Mouse (Mus musculus): ENCODE measurements around the gene Bbs1.
"Not testable (repeated sequence)": the region's sequence is repeated elsewhere in the genome, so short reads cannot be mapped to it uniquely, and the experiment has no call there.

The Bbs1 gene

GRCm38 (mm10) chr19:4905979-4906794 is at the start of gene Bbs1:
Gene Bbs1, minus strand, starts transcription at chr19:4906628.
- peak; percentile 77 for DNase-seq (ENCODE audit: low spot score)

- DNase-seq (ENCODE audit: low spot score) = not testable (repeated sequence)
Measured at GRCm38 (mm10) chr19:4948641-4949040, 42.2 kb upstream of the Bbs1 start.

DNA sequence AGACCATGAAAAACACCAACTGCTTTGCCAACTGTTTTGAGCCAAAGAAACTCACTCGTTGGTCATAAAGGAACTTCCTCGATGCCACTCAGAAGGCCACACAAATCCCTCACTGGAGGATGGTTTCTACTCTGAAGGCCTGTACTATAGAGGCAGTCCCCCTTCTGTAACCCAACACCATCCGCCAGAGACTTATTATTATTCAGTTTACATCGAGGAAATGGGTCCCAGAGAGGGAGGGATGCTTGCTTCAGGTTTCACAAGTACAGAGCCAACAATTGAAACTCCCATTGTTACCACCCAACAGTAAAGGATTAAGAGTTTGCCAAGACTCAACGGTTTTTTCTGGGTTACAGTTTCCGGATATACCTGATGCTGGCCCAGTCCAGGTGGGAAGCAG is 39.1 kb upstream of the Bbs1 start:
- no peak for DNase-seq (ENCODE audit: low spot score)

- no peak for DNase-seq (ENCODE audit: low spot score)
Measured at GRCm38 (mm10) chr19:4943253-4943588, 36.8 kb upstream of the Bbs1 start.

DNA sequence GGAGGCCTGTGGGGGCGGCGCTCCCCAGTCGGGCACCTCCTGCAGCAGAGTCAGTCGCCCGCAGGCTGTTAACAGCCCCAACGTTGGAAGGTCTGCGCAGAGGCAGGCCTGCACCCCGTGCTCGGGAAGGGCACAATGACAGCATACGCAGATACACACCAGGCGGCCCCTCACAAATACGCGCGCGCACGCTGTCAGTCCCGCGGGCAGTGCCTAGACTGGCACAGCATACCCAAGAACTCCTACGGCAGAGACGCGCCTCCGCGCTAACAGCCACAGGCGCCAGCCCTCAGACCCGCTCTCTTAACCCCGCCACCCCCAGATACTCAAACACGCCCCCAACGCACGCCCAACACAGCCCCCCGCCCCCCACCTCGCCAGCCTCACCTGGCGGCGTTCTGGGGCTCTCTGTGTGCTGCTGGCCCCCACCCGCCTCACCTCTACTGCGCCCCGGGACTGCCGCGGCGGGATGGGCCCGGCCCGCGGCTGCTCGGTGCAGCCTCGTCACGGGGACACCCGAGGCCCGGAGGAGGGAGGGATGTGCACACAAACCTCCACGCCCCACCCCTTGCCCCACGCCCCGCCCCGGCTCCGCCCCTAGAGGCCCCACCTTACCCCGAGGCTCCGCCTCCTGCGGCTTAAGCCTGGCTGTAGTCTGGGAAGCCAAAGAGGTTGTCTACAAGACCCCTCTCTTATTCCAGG is 36.3 kb upstream of the Bbs1 start, which contains the start of gene Peli3:
Gene Peli3 (minus strand): TSS at position 577 of the 702 bp plus-strand sequence.
- DNase-seq (ENCODE audit: low spot score) = peak; percentile 79

GRCm38 (mm10) chr19:4937444-4938310 is 31.2 kb upstream of the Bbs1 start:
- no peak for DNase-seq (ENCODE audit: low spot score)

DNA sequence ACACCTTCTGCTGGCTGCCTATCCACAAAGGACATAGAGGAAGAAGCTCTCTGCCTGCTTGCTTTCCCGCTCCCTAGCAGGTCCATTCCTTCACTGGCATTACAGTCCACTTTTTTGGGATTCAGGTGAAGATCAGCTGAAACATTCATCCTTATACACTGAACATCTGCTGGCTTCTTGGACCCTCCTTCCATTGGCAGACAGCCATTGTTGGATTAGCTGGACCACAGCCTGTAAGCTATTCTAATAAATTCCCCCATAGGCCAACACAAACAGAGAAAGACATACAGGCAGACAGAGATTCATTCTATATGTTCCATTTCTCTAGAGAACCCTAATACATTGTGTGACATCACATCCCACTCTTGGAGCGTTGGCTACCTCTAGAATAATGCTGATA is 30.5 kb upstream of the Bbs1 start:
- DNase-seq (ENCODE audit: low spot score) = no peak

- peak; percentile 19 for DNase-seq (ENCODE audit: low spot score)
Measured at GRCm38 (mm10) chr19:4928781-4929180, 22.4 kb upstream of the Bbs1 start.

GRCm38 (mm10) chr19:4927904-4928531 is 21.6 kb upstream of the Bbs1 start, which contains the start of gene Dpp3:
Gene Dpp3, minus strand, starts transcription at chr19:4928287.
- DNase-seq (ENCODE audit: low spot score) = peak; percentile 98

DNA sequence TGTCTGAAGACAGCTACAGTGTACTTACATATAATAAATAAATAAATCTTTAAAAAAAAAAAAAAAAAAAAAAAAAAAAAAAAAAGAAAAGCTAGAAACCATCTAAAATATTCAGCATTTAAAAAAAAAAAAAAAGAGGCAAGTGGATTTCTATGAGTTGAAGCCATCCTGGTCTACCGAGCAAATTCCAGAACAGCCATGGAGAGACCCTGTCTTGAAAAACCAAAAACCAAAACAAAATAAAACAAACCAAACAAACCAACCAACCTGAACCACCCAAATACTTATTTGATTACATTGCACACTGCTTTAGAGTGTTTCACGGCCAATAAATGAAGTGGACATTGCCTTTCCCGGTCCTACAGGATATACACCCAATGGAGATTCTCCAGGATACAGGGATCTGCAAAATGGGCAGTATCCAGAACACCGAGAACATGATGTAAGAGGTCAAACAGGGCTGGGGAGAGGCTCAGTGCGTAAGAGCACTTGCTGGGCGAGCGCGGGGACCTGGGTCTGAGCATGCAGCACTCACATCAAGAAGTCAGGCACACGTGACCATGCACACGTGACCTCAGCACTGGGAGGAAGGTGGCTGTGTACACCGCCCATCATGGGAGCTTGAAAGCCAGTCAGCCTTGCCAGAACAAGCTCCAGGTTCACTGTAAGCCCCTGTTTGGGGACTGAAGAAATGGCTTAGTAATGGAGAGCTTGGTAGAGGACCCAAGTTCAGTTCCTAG is 18.9 kb upstream of the Bbs1 start:
- no peak for DNase-seq (ENCODE audit: low spot score)

- DNase-seq (ENCODE audit: low spot score) = no peak
Measured at GRCm38 (mm10) chr19:4919652-4920051, 13.2 kb upstream of the Bbs1 start.

GRCm38 (mm10) chr19:4916827-4917226 is 10.4 kb upstream of the Bbs1 start:
- DNase-seq (ENCODE audit: low spot score) = no peak

DNA sequence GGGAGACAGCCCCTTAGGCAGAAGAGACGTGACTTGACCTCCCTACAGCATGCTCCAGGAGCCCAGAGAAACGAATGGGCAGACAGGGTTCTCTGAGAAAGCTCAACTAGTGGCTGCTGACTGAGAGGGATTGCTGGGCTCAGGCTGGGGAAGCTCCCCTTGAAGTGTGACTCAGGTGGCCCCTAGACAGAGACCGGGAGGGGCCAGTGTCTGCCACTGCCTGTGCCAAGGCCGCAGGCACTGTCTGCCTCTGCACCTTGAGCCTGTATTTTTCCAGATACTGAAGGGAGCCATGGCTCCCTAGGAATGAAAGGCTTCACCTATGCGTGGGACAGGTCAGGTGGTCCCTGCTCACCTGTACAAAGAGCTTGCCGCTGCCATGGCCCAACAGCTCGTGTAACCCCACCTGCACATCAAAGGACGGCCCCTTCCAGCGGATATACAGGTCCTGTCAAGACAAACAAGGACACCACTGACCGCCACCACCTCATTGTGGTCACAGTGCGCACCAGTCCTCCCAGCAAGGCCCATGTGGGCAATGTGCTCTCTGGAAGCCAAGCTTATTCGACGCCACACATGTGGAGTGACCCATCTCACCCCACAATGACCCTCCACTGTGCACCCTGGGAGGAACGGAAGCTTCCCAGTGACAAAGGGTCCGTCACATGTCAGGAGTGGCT is 9.6 kb upstream of the Bbs1 start:
- no peak for DNase-seq (ENCODE audit: low spot score)

- DNase-seq (ENCODE audit: low spot score) = no peak
Measured at GRCm38 (mm10) chr19:4909376-4909775, 2.9 kb upstream of the Bbs1 start.

DNA sequence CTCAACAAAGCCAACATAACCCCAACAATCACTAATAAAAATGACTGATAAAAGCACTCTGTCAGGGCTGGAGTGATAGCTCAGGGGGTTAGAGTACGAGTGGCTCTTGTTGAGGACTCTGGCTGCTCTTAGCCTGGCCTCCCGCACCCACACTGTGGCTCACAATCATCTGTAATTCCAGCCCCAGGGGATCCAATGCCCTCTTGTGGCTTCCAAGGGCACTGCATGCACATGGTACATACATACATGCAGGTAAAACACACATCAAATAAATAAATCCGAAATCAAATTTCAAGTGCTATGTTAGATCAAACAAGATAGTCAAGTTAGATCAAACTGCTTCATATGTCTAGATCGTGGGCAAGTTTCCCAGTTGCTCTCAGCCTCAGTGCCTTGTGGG is 1.7 kb upstream of the Bbs1 start:
- no peak for DNase-seq (ENCODE audit: low spot score)

GRCm38 (mm10) chr19:4899888-4900287 is 6.5 kb downstream of the Bbs1 start:
- DNase-seq (ENCODE audit: low spot score) = no peak

DNA sequence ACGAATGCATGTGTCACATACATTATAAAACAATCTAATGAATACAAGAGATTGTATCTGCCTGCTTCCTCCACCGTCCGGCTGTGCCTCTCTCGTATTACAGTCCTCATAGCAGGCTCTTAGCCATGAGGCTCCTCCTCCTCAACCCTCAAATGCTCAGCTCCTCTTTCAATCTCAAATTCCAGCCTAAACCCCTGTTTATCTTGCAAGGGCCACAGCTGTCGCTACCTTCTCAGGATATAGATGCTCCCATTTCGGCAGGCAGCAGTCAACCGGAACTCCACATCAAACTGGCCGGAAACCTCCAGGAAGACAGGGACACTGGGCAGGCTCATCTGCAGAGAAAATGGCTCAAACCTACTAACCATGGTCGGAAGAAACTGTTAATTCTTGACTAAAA is 7.5 kb downstream of the Bbs1 start:
- no peak for DNase-seq (ENCODE audit: low spot score)

DNA sequence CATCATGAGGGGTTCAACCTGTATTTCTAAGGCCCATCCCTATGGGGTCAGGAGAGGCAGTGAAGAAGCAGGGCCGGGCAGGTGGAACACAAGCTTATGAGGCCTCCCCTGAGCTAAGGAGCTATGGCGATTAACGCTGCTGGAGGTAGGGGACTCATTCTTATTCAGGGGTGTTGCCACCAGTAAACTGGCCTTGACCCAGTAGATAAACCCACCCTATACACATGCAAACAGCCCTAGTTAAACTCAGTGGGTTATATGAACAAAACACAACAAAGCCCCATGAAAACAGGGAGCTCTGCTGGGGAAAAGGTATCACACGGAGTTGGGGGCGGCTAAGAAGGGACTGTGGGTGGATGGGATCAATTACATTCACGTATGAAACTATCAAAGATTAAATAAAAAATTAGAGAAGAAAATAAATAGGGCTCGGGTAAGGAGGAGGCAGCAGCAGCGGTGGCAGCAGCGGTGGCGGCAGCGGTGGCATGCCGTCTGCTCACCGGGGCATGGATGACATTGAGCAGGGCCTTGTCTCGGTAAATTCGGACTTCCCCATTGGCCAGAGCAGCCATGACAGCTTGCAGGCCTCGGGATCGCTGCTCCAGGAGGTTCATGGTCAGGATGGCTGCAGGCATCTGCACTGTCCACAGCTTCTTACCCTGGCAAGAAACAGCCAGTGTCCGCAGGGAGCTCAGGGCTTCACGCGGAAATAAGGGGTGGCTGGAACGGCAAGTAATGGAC is 9.5 kb downstream of the Bbs1 start:
- DNase-seq (ENCODE audit: low spot score) = no peak

- DNase-seq (ENCODE audit: low spot score) = no peak
Measured at GRCm38 (mm10) chr19:4891798-4892197, 14.6 kb downstream of the Bbs1 start.

GRCm38 (mm10) chr19:4889791-4890190 is 16.6 kb downstream of the Bbs1 start:
- no peak for DNase-seq (ENCODE audit: low spot score)
